Mouse (Mus musculus): ENCODE results near the gene Grm4.
A peak's percentile ranks its signal among the peaks of the same experiment; 100 is the strongest.

The Grm4 gene

DNA sequence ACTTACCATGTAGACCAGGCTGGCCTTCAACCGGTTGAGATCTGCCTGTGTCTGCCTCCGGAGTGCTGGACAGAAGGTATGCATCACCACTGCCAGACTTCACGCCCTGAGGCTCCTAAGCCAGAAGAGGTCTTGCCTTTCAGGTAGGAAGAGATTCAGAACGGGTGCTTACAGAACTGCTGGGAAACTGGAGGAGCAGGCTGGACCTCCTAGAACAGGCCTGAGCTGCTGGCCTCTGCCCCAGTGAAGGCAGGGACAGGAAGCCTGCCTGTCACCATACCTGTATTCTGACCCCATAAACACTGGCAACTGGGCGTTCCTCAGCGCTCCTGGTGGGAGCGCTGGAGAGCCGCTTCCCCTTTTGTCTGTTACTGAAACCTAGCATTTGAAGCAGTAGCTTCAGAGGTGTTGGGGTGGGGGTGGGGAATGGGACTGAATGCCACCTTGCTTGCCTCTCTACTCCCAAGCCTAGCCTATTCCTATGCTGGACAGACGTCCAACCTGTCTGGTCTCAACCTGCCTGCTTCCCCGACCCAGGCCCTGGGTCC lies 30.3 kb upstream of the Grm4 start:
- no peak for DNase-seq (ENCODE audit: low read depth, low spot score)

DNA sequence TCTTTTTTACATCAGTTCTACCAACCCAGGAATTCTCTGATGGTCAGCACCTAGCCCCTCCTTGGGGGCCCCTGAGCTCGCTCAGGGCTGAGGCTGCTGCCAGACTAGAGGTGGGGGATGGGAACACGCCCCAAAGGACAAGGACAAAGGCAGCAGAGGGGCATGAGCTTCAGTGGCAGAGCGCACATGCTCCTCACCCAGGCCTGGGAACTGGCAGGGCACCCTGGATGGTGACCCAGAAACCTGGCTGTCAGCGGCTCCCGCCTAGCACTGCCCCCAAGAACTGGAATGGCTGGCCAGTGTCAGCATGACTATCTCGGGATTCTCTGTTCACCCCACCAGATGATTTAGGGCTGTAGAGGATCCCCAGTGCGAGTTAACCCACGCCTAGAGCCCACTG lies 28.0 kb upstream of the Grm4 start:
- DNase-seq (ENCODE audit: low read depth, low spot score), result no peak

DNA sequence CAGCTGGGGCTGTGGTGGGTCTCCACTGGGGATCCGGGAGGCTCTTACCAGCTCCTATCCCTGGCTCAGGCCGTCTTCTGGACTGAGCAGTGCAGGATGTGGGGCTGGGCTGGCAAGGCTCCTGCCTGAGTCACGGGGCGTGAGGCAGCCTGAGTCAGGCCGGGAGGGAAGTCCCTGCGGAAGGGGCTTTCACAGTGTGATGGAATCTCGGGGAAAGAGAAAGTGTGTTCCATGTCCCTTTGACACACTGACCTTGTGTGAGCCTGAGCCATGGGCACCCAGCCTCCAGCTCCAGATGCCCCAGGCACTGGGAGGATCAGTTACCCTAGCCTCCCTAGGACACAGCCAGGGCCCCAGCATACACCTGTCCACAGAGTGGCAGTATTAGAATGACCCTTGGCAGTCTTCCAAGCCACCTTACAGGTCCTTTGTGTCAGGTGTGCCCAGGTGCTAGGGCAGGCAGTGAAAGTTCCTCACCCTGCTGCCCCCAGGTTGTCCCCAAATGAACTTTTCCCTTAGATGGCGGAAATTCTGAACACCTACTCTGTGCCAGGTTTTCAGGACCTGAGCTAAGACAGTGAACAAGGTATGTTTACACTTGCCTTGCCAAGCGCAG lies 26.2 kb upstream of the Grm4 start:
- DNase-seq (ENCODE audit: low read depth, low spot score), result no peak

DNA sequence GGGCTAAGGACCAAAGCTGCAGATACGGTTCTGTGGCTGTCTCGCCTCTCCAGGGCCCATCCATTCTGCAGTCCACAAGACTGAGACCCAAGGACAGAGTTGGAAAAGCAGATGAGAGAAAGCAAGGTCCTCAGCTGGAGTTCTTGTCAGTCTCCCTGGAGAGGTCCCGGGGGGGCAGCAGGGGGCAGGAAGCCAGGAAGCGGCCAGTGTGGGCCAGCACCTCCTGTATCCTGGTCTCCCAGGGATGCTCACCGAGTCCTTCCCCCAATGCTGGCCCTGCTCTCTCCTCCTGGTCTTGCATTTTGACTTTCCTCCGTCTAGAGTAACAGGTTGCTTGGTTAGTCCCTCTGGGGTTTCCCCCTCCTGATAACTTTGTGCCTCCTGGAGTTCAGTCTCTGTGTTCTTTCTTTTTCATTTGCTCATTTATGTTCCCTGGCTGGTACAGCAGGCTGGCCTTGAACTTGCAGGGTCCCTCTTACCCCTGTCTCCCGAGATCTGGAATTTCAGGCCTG lies 25.4 kb upstream of the Grm4 start:
- DNase-seq (ENCODE audit: low read depth, low spot score), result no peak

DNA sequence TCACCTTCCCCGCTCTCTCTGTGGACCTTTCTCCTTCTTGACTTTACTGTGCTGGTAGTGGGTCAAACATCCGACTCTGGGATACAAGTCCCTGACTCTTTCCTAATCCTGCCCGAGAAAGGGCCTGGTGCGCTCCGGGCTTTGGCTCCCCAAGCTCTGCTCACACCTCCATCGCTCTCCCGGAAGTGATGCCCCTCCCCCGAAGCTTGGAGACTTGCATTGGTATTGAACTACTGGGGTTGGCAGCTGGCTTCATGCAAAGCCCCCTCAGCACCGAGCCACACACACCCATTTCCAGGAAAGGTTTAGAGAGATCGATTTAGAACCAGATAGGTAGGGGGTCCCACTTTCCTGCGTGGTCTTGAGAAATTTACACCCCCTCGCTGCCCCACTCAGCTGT lies 24.8 kb upstream of the Grm4 start:
- DNase-seq (ENCODE audit: low read depth, low spot score), result no peak

DNA sequence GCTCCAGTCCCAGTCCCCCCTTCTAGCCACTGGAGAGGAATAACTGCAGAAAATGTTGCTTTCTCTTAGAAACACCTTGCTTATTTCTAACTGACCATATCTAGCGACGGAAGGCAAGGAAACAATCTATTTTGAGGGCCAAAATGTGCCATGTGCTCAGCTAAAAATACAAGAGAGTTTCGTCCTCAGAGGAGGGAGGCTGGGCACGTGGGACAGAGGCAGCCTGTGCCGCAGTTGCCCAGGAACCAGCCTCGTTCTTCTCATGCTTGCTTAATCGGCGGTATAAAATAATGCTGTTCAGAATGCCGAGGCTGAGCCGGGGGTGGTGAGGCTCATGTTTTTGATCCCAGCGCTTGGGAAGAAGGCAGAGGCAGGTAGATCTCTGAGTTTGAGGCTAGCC lies 23.3 kb upstream of the Grm4 start:
- no peak for DNase-seq (ENCODE audit: low read depth, low spot score)

DNA sequence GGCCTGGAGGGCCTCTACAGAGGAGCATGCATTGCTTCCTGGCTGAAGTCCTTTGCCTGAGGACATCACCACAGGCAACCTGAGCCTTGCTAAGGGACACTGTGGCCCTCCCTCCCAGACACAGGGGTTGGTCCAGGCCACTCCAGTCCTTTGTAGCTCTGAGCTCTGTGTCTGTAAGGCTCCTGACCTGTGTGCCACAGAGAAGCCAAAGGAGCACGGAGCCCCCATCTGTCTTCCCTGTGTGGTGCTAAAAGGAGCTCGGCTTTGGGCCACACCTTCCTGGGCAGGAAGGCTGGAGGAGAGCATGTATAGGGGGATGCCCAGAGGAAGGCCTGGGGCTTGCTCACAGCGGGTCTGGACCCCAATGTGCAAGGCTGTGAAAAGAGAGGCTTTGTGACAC lies 20.8 kb upstream of the Grm4 start:
- DNase-seq (ENCODE audit: low read depth, low spot score), result no peak

DNA sequence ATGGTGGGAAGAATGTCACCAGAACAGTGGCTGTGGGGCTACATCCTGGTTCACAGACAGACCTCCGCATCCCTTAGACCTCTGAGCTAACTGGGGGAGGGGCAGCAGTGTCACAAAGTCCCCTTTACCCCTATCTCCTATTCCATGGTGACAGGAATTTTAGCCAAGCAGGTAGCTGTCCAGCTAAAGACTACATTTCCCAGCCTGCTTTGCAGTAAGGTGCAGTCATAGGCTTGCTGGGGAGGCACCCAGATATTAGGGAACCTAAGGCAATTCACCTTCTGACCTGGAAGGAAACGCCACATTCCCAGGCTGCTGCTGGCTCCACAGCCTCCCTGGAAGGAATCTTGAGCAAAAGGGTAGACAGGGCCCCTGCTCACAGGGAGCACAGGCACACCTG lies 20.1 kb upstream of the Grm4 start:
- no peak for DNase-seq (ENCODE audit: low read depth, low spot score)

DNA sequence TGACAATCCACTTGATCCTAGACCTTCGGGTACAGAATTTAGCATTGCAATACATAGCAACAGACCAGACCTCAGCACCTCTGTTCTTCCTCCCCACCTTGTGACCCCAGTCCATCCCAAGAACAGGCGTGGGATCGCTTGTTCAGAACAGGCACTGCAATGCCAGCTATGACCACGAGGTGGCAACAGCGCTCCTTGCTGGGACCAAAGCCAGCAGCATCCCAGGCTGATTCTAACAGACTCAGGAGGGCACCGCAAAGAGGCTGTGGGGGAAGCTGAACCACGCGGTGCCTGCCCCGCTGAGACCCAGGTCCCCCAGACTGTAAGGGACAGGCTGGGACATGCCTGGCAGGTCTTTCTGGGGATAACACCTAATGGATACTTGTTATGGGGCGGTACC lies 13.5 kb upstream of the Grm4 start:
- peak; percentile 92 for DNase-seq (ENCODE audit: low read depth, low spot score)

DNA sequence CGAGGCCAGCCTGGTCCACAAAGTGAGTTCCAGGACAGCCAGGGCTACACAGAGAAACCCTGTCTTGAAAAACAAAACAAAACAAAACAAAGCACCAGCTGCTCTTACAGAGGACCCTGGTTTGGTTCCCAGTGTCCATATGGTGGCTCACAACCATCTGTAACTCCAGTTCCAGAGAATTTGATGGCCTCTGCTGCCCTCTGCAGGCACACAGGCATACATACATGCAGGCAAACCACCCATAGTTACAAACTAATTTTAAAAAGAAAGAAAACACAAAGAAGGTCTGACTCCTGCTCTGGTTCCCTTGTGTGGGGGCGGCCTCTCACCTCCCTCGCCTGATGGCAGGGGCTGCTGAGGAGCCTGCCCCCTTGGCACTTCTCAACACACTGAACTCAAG lies 12.2 kb upstream of the Grm4 start:
- peak; percentile 51 for DNase-seq (ENCODE audit: low read depth, low spot score)

DNA sequence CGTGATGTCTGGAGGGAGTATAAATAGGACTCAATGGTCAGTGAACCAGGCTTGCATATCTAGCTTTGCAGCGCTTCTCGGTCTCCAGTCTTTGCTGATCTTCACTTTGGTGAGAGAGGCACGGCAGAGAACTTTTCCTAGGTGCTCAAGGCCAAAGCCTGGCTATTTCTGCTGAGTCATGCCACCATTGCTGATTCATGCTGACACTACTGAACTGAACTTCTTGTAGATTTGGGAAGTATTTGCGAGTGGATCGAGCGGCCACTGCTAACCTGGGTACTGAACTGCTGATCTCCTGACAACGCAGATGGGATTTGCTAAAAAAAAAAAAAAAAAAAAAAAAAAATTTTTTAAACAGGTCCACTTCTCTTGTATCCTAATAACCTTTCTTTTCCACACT lies 10.9 kb upstream of the Grm4 start:
- DNase-seq (ENCODE audit: low read depth, low spot score), result no peak

DNA sequence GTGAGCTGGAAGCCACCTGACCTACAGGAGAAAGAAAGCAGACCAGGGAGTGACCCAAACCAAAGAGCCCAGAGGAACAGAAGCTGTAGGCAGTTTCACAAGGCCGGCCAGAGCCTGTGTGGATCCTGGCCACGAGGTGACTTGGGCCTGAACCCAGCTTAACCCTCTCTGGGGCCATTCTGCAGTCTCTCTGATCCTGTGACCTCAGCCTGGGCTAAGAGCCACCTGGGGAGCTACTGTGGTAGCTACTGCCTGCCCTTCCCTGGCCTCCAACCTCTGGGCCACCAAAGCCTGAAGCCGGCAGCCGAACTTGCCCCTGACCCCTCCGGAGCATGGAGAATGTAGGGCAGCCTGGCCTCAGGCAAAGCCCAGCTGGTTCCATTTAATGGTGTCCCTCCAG lies 7.6 kb upstream of the Grm4 start:
- no peak for DNase-seq (ENCODE audit: low read depth, low spot score)

DNA sequence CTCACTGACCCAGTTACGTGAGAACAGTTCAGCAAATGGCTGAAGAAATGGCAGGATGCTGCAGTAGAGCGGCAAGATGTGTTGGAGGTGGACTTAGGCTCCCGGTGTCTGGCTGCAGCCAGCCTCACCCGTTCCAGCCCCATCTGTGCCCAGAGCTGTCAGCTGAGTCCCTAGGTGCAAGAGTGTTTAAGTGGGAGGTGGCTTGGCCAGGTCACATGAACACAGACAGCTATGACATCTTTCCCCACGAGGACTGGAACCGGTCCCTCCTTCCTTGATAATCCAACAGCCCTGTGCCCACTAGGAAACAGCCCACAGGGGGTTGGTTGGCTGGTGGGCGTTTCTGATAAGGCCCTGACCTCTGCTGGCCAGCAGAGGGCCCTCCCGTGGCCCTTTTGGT lies 6.8 kb upstream of the Grm4 start:
- no peak for DNase-seq (ENCODE audit: low read depth, low spot score)

DNA sequence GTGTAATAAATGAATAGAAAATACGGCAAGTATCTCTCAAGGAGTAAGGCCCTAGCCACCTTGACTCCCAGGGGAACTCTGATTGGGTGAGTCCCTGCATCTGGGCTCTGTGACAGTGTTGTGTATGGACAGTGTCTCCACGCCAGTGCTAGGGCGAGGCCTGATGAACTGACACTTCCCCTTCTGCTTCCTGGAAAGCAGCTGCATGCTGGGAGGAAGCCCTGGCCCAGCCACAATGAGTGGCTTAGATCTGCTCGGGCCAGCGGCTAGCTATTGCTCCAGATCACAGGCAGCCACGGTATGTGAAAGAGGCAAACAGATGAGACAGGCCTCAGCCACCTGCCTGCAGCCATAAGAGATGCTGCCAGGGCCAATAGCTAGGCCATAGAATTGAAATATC lies 6.0 kb upstream of the Grm4 start:
- no peak for DNase-seq (ENCODE audit: low read depth, low spot score)

DNA sequence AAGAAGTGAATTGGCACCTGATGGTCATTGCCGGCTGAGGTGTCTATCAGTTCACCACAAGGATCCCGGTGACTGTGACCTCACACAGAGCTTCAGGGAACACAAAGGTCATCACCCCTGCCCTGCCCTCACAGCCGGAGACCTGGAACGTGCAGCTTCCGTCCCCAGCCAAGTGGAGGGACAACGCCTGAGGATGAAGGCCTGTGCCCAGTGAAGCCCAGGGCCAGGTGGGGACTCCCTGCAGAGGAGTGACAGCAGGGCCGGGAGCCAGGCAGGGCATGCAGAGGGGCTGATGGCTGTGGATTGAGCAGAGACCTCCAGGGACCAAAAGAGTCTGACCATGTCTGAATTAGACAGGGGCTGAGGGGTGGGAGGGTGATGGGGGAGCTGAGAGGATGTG lies 1.9 kb upstream of the Grm4 start:
- DNase-seq (ENCODE audit: low read depth, low spot score), result no peak

DNA sequence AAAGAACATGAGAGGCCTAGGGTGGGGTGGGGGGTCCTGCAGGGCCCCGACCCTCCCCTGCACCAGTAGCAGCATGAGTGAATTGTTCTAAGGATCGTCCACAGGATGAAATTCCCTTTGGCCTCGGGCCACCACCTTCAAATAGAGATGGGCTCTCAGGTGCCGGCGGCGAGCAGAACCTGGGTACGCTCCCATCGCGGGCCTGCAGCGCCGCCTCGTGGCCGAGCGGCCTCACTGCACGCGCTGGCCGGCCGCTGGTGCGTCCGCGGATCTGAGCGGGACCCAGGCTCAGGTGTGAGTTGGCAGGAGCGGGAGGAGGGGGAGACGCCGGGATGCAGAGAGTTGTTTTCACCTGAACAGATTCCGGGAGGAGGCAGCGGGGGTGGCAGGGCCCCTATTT lies 646 bp downstream of the Grm4 start:
- peak; percentile 84 for DNase-seq (ENCODE audit: low read depth, low spot score)

DNA sequence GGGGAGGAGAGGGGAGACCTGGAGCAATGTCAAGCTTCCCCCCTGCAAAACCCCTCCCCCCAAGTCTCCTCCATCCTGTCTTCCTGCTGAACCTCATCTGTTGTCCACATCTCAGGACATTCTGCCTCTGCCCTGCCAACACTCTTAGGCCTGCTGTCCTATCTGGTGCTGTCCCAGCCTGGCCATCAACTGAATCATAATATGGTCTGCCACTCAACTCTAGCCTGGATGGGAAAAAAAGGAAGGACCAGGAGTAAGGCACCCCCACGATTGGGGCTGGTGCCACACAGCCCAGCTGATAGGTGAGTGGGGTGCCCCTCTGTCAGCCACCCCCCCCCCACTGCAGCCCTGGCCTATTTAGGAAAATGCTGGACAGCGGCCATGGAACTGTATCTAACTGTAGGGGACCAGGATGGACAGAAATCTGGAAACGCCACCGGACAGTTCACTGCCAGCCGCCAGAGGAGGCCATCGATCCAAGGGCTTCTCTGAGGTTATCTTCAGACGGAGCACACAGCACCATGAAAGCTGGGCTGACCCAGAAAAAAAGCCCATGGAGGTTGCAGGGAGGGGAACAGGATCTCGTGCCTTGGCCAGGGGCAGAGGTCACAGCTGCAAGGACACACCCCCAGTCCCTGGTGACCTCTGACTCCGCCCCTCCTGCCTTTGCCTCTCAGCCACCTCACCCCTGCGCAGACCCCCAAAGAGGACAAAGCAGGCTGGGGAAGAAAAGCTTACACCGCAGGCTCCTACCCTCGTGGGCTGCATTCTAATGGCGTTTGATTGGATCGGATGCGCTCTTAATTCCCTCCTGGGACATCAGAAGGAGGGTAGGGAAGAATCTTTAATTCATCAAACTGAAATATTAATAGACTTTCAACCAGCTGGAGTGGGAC lies 2.3 kb downstream of the Grm4 start:
- no peak for DNase-seq (ENCODE audit: low read depth, low spot score)

DNA sequence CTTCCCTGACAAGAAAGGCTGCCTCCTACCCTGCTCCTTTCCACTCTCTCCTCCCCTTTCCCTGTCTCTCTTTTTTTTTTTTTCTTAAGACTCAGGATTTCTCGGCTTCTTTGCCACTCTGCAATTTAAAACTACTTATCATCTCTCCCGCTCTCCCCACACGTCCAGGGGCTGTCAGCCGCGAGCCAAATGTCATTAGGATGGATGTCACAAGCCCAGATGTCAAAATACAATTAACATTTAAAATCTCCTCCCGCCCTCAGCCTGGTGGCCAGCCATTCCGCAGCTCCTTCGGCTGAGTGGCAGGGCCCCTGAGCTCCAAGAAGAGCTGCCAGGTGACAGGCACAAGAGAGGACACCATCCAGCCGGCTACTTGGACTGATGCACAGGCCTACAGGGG lies 2.9 kb downstream of the Grm4 start:
- no peak for DNase-seq (ENCODE audit: low read depth, low spot score)

DNA sequence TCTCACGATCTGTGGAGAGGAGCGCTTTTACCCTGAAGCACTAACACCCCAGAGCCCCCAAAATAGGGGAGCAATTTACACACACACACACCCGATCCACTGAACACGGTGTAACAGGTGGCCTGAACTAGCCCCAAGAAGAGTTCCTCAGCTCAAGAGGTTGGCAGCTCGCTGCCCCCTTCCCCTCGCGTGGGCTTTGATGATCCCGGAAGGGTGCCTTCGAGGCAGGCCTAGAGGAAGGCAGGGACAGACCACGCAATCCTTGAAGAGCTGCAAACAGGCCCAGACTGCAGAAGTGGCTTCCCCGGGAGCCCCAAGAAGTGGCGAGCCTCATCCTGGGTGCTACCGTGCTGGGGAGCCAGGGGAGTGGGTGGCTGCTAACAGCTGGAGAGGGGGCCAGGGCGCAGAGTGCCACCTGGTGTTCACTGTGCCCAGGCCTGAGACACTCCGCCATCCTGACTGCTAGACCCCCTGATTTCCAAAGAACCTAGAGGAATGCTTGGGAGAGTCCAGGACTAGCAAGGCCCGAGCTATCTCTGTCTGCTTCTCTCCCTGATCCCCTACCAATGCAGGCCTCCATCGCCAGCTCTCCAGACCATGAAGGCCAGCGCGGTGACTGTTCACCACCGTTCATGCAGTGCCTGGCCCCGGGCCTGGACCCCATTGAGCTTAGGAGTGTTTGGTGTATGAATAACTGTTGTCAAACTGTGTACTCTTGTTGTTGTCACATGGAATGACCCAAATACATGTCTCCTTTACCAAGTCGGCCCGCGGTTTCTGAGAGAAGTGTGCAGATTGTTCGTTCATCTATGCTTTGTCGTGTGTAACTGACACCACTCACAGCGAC lies 7.1 kb downstream of the Grm4 start:
- DNase-seq (ENCODE audit: low read depth, low spot score), result peak; percentile 31

DNA sequence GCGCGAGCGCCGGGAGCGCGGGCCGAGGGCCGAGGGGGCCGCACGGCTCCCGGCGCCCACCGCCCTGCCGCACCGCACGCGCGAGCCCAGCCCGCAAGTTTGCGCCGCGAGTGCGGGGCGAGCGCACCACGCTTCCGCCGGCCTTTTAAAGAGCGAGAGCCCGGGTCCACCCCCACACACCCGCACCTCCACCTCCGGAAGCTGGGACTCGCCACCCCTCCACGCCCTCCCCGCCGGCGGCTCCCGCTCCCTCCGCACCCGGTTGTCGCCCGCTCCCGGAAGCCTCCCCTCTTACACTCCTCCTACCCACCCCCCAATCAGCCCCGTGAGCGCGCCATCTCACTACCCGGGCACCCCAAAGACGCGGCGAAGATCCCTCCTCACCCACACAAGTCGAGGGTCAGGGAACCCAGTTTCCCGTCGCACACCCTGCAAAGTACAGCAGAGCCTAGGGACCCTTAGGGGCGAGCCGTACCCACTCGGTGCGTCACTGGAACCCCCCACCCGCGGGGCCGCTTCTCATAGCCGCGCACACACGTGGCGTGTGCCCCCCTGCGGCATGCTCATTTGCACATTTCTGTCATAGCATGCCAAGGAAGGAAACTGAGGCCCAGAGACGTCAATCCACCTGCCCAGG lies 7.8 kb downstream of the Grm4 start:
- peak; percentile 51 for DNase-seq (ENCODE audit: low read depth, low spot score)

DNA sequence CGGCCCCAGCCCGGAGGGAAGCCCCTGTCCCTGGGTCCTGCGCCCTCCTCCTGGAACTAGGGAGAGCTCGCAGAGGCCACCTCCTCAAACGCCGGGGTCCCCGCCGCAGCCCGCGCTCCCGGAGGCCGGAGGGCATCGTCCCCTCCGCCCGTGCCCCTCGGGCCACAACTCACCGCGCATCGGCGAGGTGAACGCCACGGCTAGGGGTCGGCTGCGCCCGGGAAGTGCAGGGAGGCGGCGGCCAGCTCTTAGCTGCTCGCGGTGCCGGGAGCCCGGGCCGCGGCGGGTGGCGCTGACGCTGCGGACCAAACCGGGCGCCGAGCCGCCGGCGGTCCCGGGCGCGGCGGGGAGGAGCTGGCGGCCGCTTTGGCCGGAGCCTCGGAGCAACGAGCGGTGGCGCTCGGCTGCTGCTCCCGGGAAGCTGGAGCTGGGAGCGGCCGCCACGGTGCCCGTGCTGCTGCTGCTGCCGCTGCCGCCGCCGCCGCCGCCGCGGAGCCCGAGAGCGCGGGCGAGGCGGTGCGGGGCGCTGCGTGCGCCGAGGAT lies 8.5 kb downstream of the Grm4 start:
- peak; percentile 14 for DNase-seq (ENCODE audit: low read depth, low spot score)
